Mouse (Mus musculus) cerebellum, adult 2 months (tissue): ENCODE measurements around the gene Abcf1.

ENCODE experiments used
- CTCF ChIP-seq: fragments of 200-500 bp; IDR thresholded peaks from 2 replicates; pipeline ENCODE4 v1.5.1; 2011; ENCODE audit warnings: low read depth, mild to moderate bottlenecking, control low read depth, low read length, moderate library complexity, borderline replicate concordance; ENCODE audit not compliant: insufficient read depth
- POLR2A ChIP-seq: fragments of 200-500 bp; IDR thresholded peaks from 2 replicates; pipeline ENCODE4 v1.6.1; 2011; ENCODE audit warnings: low read length, control low read depth, borderline replicate concordance; ENCODE audit not compliant: insufficient read depth

- TF ChIP-seq POLR2A = no peak
- TF ChIP-seq CTCF = no peak
Measured at GRCm38 (mm10) chr17:35914975-35915374, 54.6 kb downstream of the Abcf1 start.
